Mouse (Mus musculus) hindbrain, embryonic 13.5 days (tissue): ENCODE results near the gene Mbnl2. TPM values are rescaled to one million over a fixed set of nuclear protein-coding genes. Genes with fewer than 3 reads are reported as not detected.

Experiments used
- ATAC-seq: fragments of 200-750 bp; cut with Nextera tagmentation; 2 replicates; pipeline ENCODE4 v1.8.0; 2017; ENCODE audit warnings: moderate TSS enrichment; ENCODE audit not compliant: low FRiP score
- H3K27ac ChIP-seq: fragments of 300-500 bp; sonication (generic); 2 replicates; pipeline ENCODE4 v1.5.1; 2015; ENCODE audit warnings: inconsistent platforms, mild to moderate bottlenecking, moderate library complexity
- H3K27me3 ChIP-seq: fragments of 300-500 bp; sonication (generic); 2 replicates; pipeline ENCODE4 v1.6.1; 2015; ENCODE audit warnings: mild to moderate bottlenecking, inconsistent platforms
- H3K36me3 ChIP-seq: fragments of 300-500 bp; sonication (generic); 2 replicates; pipeline ENCODE4 v1.6.1; 2015; ENCODE audit warnings: mild to moderate bottlenecking, inconsistent platforms
- H3K4me1 ChIP-seq: fragments of 300-500 bp; sonication (generic); replicated peaks from 2 replicates; pipeline ENCODE4 v1.6.1; 2015; ENCODE audit warnings: inconsistent platforms
- H3K4me2 ChIP-seq: fragments of 300-500 bp; sonication (generic); 2 replicates; pipeline ENCODE4 v1.6.1; 2015; ENCODE audit warnings: inconsistent platforms, mild to moderate bottlenecking, moderate library complexity
- H3K4me3 ChIP-seq: fragments of 300-500 bp; sonication (generic); 2 replicates; pipeline ENCODE4 v1.5.1; 2015; ENCODE audit warnings: mild to moderate bottlenecking, inconsistent platforms
- H3K9ac ChIP-seq: fragments of 300-500 bp; sonication (generic); 2 replicates; pipeline ENCODE4 v1.6.1; 2015; ENCODE audit warnings: mild to moderate bottlenecking, inconsistent platforms
- H3K9me3 ChIP-seq: fragments of 300-500 bp; sonication (generic); 2 replicates; pipeline ENCODE4 v1.6.1; 2016; ENCODE audit warnings: inconsistent platforms
- WGBS: fragments of 180-500 bp; shearing (Covaris S2); methylation state at CpG from one replicate; pipeline ENCODE4 v1.1.7; 2015; 5-methylcytosine and 5-hydroxymethylcytosine counted together
- polyA plus RNA-seq: library from polyadenylated mRNA; unstranded; fragments of >200 nt; fragmentation: Nextera tagmentation; extraction: Ambion mirVana; gene quantifications from 2 replicates; pipeline ENCODE4 v1.2.1, GENCODE M21; 2015

The Mbnl2 gene
- polyA plus RNA-seq, 1 experiment from 2014 or later = 24.7 TPM

GRCm38 (mm10) chr14:120278290-120279244 lies 3.1 kb downstream of the Mbnl2 start:
- ATAC-seq = no peak
- Histone ChIP-seq H3K36me3 (no peaks in the 10 kb centered on the region), H3K27ac (peak overlapping the region; percentile 70), H3K27me3 (no peaks in the 10 kb centered on the region), H3K4me2 (peak overlapping the region; percentile 58), H3K4me3 (peak overlapping the region; percentile 68), H3K9ac (0 out of 2 replicates have a peak overlapping the region, but pooled peaks have one; percentile 43), H3K9me3 (no peaks in the 10 kb centered on the region), H3K4me1 (peaks cover 51% of the 10 kb centered on the region)
- 43% methylated on average over 21 of the region's 21 CpGs for WGBS

GRCm38 (mm10) chr14:120280136-120280535 lies 4.7 kb downstream of the Mbnl2 start:
- no peaks in the 10 kb centered on the region for H3K36me3 ChIP-seq
- ATAC-seq = no peak
- H3K9ac ChIP-seq = no peak overlapping the region
- no peak overlapping the region for H3K4me2 ChIP-seq
- no peaks in the 10 kb centered on the region for H3K9me3 ChIP-seq
- no peak overlapping the region for H3K27ac ChIP-seq
- H3K4me1 ChIP-seq = peaks cover 59% of the 10 kb centered on the region
- H3K4me3 ChIP-seq = no peak overlapping the region
- H3K27me3 ChIP-seq = no peaks in the 10 kb centered on the region

DNA sequence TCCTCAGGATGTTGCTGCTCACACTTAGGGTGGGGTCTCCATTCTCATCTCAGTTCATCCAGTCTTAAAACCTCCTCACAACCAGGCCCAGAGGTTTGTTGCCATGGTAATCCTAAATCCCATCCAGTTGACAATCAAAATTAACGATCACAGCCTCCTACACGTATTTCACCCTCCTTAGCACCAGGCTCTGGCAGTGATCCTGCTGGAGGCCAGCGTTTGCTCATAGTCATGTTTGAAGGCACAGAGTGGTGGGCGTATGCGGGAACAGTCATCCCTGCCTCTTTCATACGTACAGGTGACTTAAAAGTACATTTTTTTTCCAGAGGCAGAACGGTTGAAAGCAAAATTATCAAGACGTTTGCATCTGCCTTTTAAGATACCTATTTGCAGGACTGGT lies 8.3 kb downstream of the Mbnl2 start:
- peaks cover 52% of the 10 kb centered on the region for H3K4me1 ChIP-seq
- H3K4me2 ChIP-seq = no peak overlapping the region
- H3K27ac ChIP-seq = no peak overlapping the region
- H3K9ac ChIP-seq = no peak overlapping the region
- no peak overlapping the region for H3K4me3 ChIP-seq
- no peaks in the 10 kb centered on the region for H3K36me3 ChIP-seq
- WGBS = 77% methylated on average over 8 of the region's 8 CpGs
- H3K27me3 ChIP-seq = no peaks in the 10 kb centered on the region
- no peaks in the 10 kb centered on the region for H3K9me3 ChIP-seq
- ATAC-seq = no peak

GRCm38 (mm10) chr14:120284504-120284903 lies 9.0 kb downstream of the Mbnl2 start:
- Histone ChIP-seq H3K27ac (no peak overlapping the region), H3K4me3 (no peak overlapping the region), H3K4me2 (no peak overlapping the region), H3K9me3 (no peaks in the 10 kb centered on the region), H3K4me1 (peaks cover 45% of the 10 kb centered on the region), H3K36me3 (no peaks in the 10 kb centered on the region), H3K27me3 (no peaks in the 10 kb centered on the region), H3K9ac (no peak overlapping the region)
- no peak for ATAC-seq
- WGBS = 87% methylated on average over 5 of the region's 5 CpGs

DNA sequence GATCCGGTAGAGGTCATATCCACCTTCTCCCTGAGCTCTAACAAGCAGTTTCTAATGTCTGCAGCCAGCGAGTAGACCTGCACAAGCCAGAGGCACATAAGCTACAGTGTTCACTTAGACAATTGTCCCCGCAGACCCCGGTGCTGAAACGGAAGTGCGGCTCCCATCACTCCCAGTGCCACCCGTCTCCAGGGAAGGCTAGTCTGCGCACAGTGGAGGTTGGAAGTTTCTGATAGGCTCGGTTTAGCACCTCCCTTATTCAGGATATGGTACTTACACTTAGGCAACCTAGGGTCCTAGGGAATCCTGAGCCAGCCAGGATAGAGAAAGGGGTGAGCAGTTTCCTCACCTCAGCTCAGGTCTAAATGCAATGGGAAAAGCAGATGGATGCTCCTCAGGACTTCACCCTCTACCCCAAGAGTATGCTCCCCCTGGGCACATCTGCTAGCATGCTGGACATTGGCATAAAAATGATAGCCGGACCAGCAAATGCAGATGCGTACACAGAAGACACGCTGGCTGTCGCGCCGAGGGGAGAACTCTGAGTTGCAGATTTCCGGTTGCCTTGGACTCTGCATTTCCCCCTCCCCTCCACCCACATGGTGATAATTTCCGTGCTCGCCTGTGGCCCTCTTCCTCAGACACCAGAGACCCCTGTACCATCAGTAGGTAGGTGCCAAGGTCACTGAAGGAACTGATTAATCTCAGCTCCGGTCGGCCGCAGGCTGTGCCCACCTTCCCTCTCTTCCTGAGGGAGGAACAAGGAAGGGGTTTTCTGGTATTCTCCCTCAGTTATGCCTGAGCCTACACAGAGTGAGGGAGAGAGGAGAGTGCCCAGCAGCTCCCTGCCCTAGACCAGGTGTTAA lies 11.9 kb downstream of the Mbnl2 start:
- Histone ChIP-seq H3K4me2 (no peak overlapping the region), H3K9ac (no peak overlapping the region), H3K4me3 (no peak overlapping the region), H3K9me3 (no peaks in the 10 kb centered on the region), H3K36me3 (no peaks in the 10 kb centered on the region), H3K27me3 (no peaks in the 10 kb centered on the region), H3K4me1 (peaks cover 35% of the 10 kb centered on the region), H3K27ac (no peak overlapping the region)
- 61% methylated on average over 21 of the region's 21 CpGs for WGBS
- ATAC-seq = peak; percentile 21; the same call in 1 of the 2 replicates

DNA sequence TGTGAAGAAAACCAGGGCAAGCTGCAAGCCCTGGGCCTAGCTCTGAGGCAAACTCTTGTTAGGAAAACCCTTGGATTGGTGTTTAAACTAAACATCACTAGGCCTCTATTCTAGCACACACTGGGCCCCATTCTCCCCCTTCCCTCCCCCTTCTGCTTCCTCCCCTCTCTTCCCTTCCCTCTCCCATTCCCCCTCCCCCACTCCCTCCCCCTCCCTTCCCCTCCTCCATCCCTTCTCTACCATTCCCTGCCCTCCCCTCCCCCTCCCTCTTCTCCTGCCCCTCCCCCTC lies 12.5 kb downstream of the Mbnl2 start:
- Histone ChIP-seq H3K36me3 (no peaks in the 10 kb centered on the region), H3K9ac (no peak overlapping the region), H3K4me2 (no peak overlapping the region), H3K4me3 (no peak overlapping the region), H3K4me1 (peaks cover 35% of the 10 kb centered on the region), H3K27ac (no peak overlapping the region), H3K9me3 (no peaks in the 10 kb centered on the region), H3K27me3 (no peaks in the 10 kb centered on the region)
- ATAC-seq = no peak

DNA sequence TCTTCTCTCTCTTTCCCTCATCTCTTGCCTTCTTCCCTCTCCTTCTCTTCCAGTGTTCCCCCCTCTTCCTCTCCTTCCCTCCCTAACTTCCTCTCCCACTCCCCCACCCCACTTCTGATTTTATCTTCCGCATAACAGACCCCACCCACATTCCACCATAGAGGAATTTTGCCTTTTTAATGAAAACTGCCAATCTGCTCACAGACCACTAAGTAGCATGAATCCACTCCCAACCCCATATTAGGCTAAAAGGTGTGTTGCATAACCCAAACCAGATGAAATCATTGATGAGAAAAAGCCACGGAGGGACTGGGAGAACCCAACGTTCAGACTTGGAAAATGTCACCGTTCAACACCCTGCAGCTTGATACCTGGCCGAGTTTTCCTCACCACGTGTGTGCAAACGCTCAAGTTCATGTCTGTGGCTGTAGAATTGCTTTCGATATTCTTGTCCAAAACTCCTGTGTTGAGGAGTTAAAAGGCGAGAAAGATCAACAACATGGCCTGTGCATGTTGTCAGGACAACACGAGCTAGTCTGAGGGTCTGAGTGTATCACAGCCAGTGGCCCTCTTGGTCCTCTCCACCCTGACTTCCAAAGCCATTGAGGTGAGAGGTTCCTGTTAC lies 13.0 kb downstream of the Mbnl2 start:
- ATAC-seq = no peak
- H3K27me3 ChIP-seq = no peaks in the 10 kb centered on the region
- H3K4me1 ChIP-seq = peaks cover 34% of the 10 kb centered on the region
- H3K9me3 ChIP-seq = no peaks in the 10 kb centered on the region
- no peak overlapping the region for H3K4me3 ChIP-seq
- no peak overlapping the region for H3K27ac ChIP-seq
- H3K36me3 ChIP-seq = no peaks in the 10 kb centered on the region
- H3K4me2 ChIP-seq = no peak overlapping the region
- H3K9ac ChIP-seq = no peak overlapping the region
- WGBS = 91% methylated on average over 10 of the region's 10 CpGs

DNA sequence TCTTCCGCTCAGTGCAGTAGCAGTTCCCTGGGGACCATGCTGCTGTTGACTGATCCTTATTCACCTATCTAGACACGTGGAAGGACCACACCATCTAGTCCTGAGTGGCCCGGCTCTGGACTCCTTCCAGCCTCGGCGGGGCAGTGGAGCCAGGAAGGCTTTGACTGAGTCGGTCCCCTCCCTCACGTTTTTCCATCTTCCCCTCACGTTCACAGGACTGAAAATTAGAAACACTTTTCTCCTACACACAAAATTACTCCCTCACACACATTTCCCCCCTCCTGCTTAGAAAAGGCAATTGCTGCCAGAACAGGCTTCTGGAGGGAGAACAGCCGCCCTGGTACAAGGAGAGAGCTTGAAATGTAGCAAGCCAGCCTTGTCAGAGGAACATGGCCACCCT lies 13.6 kb downstream of the Mbnl2 start:
- Histone ChIP-seq H3K9ac (no peak overlapping the region), H3K27me3 (no peaks in the 10 kb centered on the region), H3K27ac (no peak overlapping the region), H3K4me2 (no peak overlapping the region), H3K36me3 (no peaks in the 10 kb centered on the region), H3K4me1 (peaks cover 28% of the 10 kb centered on the region), H3K9me3 (no peaks in the 10 kb centered on the region), H3K4me3 (no peak overlapping the region)
- no peak for ATAC-seq
- WGBS = 83% methylated on average over 9 of the region's 9 CpGs

DNA sequence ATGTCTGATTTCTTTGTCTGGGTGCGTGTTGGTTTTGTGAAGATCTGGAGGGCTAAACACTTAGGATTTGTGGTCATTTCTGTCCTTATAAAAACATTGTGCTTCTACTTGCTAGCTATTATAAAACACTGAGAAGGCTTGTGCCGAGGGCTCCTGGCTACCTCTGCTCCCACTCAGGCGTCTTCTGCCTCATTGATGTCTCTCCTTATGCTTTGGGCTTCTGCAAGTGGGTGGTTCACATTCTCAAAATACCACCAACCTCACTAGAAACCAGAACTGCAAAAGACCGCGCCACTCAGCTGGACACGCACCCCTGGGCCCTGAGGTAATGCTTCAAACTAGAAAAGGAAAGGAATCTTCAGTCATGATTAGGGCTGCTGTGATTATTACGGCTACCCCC lies 14.1 kb downstream of the Mbnl2 start:
- Histone ChIP-seq H3K9ac (no peak overlapping the region), H3K4me2 (no peak overlapping the region), H3K27ac (no peak overlapping the region), H3K4me1 (peaks cover 24% of the 10 kb centered on the region), H3K27me3 (no peaks in the 10 kb centered on the region), H3K4me3 (no peak overlapping the region), H3K9me3 (no peaks in the 10 kb centered on the region), H3K36me3 (no peaks in the 10 kb centered on the region)
- 89% methylated on average over 7 of the region's 7 CpGs for WGBS
- ATAC-seq = no peak

DNA sequence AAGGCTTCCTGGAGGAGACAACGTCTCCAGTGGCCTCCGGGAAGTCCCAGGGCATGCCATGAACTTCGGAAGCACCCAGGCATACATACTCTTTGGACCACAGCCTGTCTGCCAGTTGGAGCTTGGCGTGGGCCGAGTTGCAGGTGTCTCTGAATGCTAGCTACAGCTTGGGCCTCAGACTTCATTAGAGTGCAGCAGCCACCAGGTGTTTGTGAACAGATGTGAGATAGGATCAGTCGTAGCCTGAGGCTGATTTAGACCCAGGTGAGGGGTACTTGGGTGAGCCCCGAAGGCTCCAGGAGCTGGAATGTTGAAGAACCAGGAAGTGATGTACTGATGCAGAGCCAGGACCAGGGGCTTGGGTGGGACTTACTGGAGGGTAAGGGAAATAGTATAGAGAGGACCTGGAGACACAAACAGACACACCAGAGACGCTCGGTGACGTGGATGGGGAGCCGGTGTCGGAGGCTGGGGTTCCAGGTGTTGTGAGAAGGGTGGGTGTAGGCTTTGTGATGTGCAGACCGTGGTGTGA lies 15.8 kb downstream of the Mbnl2 start:
- H3K4me3 ChIP-seq = no peak overlapping the region
- no peak overlapping the region for H3K4me2 ChIP-seq
- no peak overlapping the region for H3K27ac ChIP-seq
- no peaks in the 10 kb centered on the region for H3K27me3 ChIP-seq
- no peaks in the 10 kb centered on the region for H3K9me3 ChIP-seq
- no peak overlapping the region for H3K9ac ChIP-seq
- no peak for ATAC-seq
- no peaks in the 10 kb centered on the region for H3K36me3 ChIP-seq
- 94% methylated on average over 13 of the region's 13 CpGs for WGBS
- peaks cover 28% of the 10 kb centered on the region for H3K4me1 ChIP-seq

DNA sequence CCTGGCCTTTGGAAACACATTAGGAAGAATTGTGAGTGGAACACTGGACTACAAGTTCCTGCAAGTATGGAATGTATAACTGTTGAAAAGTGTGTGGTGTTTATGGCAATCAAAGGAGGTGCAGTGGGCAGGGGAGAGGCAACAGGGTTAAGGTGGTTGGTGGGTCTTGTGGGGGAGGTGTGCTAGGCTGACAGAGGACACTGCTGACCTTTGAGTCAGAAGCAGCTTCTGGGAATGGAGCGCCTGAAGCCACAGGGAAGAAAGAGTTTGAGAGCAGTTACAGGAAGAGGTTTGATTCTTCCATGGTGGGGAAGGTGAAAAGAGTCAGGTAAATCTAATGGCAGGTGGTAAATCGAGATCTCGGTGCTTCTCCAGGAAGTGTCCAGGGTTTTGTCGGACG lies 16.7 kb downstream of the Mbnl2 start:
- no peaks in the 10 kb centered on the region for H3K9me3 ChIP-seq
- no peak overlapping the region for H3K9ac ChIP-seq
- no peak overlapping the region for H3K4me2 ChIP-seq
- no peak for ATAC-seq
- peaks cover 29% of the 10 kb centered on the region for H3K4me1 ChIP-seq
- H3K27me3 ChIP-seq = no peaks in the 10 kb centered on the region
- H3K36me3 ChIP-seq = no peaks in the 10 kb centered on the region
- no peak overlapping the region for H3K27ac ChIP-seq
- WGBS = 83% methylated on average over 5 of the region's 5 CpGs
- no peak overlapping the region for H3K4me3 ChIP-seq

DNA sequence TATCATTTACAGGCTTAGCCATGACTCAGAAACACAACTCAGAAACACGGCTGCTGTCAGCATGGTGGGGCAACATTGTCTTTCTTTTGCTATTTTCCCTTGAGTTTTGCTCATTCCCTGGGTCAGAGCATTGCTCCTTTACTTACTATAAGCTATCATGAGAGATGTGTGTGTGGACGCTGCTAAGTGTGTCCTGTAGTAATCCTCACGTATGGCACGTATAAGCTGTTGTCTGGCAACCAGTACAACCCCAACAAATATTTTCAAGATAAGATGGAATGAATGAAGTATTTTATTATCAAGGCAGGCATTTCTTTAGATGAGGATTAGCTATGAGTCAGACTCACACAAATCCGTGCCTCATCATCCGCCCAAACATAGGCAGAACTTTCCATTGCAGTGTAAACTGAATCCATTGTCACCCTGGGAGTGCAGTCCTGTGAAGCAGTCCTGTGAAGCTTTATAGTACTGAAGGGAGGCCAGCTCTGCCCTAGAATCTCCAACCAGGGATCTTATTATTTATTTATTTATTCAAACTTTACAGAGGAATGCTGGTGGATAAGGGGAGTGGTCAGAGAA lies 17.2 kb downstream of the Mbnl2 start:
- H3K4me1 ChIP-seq = peaks cover 29% of the 10 kb centered on the region
- no peak for ATAC-seq
- WGBS = 86% methylated on average over 6 of the region's 6 CpGs
- no peaks in the 10 kb centered on the region for H3K27me3 ChIP-seq
- no peak overlapping the region for H3K4me2 ChIP-seq
- no peak overlapping the region for H3K27ac ChIP-seq
- no peaks in the 10 kb centered on the region for H3K36me3 ChIP-seq
- H3K4me3 ChIP-seq = no peak overlapping the region
- H3K9me3 ChIP-seq = no peaks in the 10 kb centered on the region
- no peak overlapping the region for H3K9ac ChIP-seq
